Mouse (Mus musculus): ENCODE data around the gene Cdk4. TPM values are rescaled to one million over a fixed set of nuclear protein-coding genes. Genes with fewer than 3 reads are reported as not detected.

Cdk4 gene
- 242 and 253 TPM in 2 replicates for total RNA-seq (2021)
- long read RNA-seq, experiment 1, transcript Cdk4-201 (8 exons, 2,053 nt), result major isoform, 192 of 234 reads
- long read RNA-seq, experiment 1, partial matches to known transcripts, result 14 of 234 reads
- long read RNA-seq, experiment 1, other reads (novel, unspliced or antisense), result 24 of 234 reads
- long read RNA-seq, experiment 2, transcript Cdk4-201 (8 exons, 2,053 nt), result major isoform, 140 of 175 reads
- long read RNA-seq, experiment 2, transcript Cdk4-207 (7 exons, 2,038 nt), result minor isoform, 5 of 175 reads
- long read RNA-seq, experiment 2, partial matches to known transcripts, result 14 of 175 reads
- long read RNA-seq, experiment 2, other reads (novel, unspliced or antisense), result 14 of 175 reads

GRCm38 (mm10) chr10:127063239-127063872 is at the start of gene Cdk4:
Gene Cdk4 (plus strand): TSS chr10:127063534.
- peak; percentile 99 for DNase-seq

DNA sequence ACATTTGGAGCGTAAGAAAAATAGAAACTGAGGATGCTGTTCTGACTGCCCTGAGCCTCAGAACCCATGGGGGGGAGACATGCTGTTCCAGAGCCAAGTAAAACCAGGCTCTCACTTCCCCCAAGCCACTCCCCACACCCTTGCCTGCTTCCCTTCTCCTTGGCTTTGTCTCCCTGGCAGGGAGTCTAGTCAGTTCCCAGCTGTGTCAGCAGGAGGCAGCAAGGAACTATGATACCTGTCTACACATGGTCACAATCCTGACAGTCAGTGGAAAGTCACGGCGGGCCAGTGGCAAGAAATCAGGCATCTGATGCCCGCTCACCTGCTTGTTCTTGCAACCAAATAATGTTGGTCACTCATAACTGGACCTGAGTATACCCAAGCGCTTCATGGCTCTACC is 46.8 kb upstream of the Cdk4 start:
- DNase-seq, result peak; percentile 36

DNA sequence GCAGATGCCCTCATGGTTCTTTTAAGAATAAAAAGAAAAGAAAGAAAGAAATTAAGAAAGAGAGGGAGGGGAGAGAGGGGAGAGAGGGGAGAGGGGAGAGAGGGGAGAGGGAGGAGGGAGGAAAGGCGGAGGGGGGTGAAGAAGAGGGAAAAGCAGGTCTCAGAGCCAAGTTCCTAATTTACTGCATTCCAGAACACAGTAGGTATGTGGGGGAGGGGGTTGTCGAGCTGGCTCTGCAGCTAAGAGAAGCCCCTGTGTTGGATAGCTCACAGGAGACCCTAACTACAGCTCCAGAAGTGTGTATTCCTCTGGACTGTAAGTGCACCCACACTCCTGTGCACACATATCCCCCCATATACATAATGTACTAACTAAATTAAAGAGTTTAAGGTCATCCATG is 46.3 kb upstream of the Cdk4 start:
- no peak for DNase-seq

GRCm38 (mm10) chr10:127018422-127018821 is 44.9 kb upstream of the Cdk4 start:
- no peak for DNase-seq

DNA sequence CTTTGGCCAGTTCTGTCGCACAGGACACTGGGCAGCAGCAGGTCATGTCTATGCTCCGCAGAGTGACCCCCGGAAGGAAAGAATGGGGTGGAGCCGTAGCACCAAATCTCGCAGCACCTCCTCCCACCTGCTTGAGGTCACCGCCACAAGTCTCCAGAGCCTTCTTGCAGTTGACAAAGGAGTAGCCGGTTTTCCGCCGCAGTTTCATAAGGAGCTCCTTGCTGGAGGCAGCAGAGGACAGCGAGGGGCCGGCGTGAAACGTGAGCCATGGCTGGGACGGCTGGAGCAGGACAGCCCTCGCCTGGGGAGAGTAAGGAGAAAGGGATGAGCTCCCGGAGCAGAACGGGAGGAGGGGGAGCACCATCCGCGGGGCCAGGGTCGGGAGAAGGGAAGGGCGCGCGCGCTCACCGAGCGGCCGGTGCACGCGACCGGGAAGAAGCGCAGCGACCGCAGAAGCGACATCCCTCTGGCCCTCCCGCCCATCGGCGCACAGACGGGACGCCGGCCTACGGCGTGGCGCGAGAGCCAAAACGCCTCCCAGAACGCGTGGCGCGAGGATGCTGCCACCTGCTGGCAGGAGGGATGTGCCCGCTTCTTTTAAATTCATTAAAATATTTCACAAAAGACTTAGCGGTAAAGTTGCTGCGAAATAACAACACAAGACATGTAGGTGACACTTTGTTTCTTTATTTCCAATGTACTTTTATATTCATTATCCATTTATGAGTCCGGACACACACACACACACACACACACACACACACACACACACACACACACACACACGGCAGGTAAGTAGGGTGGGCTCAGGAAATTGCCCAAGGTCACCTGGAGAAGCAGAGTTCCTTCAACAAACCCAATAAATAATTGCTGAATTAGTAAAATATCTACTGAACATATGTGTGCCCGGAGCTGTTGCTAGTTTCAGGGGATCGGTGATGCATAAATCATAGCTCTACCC is 32.7 kb upstream of the Cdk4 start, which contains the start of gene Tsfm:
TSS of gene Tsfm (minus strand) at position 505 of the 961 bp plus-strand sequence.
- DNase-seq, result peak; percentile 96

DNA sequence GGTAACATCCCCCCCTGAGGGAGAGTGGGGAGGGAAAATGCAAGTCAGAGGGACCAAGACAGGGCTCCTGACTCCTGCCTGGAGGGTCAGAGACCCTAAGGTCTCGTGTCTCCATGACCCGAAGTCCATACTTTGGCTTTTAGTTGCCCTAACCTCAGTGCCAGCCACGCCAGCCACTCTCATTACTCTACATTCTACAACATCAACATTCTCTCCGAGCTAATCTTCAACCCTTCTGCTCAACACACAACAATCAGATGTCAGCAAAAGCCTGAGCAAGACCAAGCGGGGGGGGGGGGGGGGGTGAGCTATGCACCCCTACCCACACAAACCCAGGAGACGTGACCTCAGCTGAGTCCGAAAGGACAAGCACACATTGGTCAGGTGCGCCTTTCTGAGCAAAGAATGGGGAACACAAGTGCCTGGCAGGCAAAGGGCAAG is 30.0 kb upstream of the Cdk4 start:
- DNase-seq, result no peak

DNA sequence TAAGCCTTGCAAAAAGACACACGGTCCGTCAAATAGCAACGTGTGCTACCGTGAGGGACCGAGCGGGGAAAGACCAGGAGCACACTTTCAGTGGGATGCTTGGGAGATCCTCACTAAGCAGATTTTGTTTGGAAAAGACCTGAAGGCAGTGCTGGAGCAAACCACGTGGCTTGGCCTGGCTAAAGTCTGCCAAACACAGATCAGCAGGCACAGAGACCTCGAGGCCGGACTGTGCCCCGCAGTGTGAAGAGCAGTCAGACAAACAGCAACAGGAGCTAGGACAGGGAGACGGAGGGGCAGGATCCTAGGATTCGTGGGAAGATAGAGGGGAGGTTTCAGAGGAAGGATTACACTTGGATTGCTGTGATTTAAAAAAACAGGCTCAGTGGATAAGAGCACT is 27.1 kb upstream of the Cdk4 start:
- no peak for DNase-seq

GRCm38 (mm10) chr10:127037641-127038040 is 25.7 kb upstream of the Cdk4 start:
- no peak for DNase-seq

- peak; percentile 53 for DNase-seq
Measured at GRCm38 (mm10) chr10:127040569-127041214, 22.6 kb upstream of the Cdk4 start.

- DNase-seq, result peak; percentile 40
Measured at GRCm38 (mm10) chr10:127041274-127041766, 22.0 kb upstream of the Cdk4 start, which contains the start of the genes Mettl1 and Eef1akmt3. Gene Mettl1 (plus strand): TSS chr10:127041414. Gene Eef1akmt3 (minus strand): TSS chr10:127041513.

GRCm38 (mm10) chr10:127041774-127042338 is 21.5 kb upstream of the Cdk4 start:
- peak; percentile 93 for DNase-seq

GRCm38 (mm10) chr10:127042468-127043115 is 20.7 kb upstream of the Cdk4 start:
- DNase-seq, result no peak

- no peak for DNase-seq
Measured at GRCm38 (mm10) chr10:127043187-127043586, 20.1 kb upstream of the Cdk4 start.

- no peak for DNase-seq
Measured at GRCm38 (mm10) chr10:127047954-127048353, 15.4 kb upstream of the Cdk4 start, which contains the start of gene Cyp27b1. Gene Cyp27b1 (plus strand): TSS chr10:127048250.

- DNase-seq, result no peak
Measured at GRCm38 (mm10) chr10:127048608-127049394, 14.5 kb upstream of the Cdk4 start.

GRCm38 (mm10) chr10:127049395-127050118 is 13.8 kb upstream of the Cdk4 start:
- DNase-seq, result peak; percentile 45

GRCm38 (mm10) chr10:127050119-127050474 is 13.2 kb upstream of the Cdk4 start:
- DNase-seq, result no peak

GRCm38 (mm10) chr10:127054646-127055045 is 8.7 kb upstream of the Cdk4 start:
- DNase-seq, result no peak

GRCm38 (mm10) chr10:127055406-127055805 is 7.9 kb upstream of the Cdk4 start:
- DNase-seq, result no peak
